ENCODE assay signal across 30 mouse cellular contexts in the genomic region with DNA sequence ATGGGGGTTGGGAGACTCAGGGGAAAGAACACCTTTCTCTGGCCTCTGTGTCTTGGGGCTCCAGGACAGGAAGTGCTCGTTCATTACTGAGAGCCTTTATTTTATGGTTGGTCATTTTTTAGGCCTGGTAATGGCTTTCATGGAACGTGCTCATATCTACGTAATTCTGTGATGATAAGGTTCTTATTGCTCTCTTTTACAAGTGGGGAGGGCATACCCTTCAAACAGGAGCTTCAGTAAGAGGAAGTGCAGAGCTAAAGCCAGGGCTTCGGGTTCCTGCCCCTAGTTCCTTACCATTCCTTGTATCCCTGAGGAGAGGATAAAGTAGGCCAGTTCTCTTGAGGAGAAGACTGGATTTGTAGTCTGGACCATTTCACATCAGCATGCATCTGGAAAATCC.
"Had no signal": no experiment of that assay in that cellular context is flagged by ENCODE, and none has a peak within 500 bp of the region (broad histone marks: within the 10 kb centered on the region; RNA-seq: fewer than 3 reads in every experiment).

No protein-coding gene starts in this region.

- H3K9me3 ChIP-seq: limb, embryonic 10.5 days; limb, embryonic 12.5 days; limb, embryonic 13.5 days; limb, embryonic 15.5 days; liver, embryonic 12.5 days; liver, embryonic 13.5 days; liver, embryonic 15.5 days; lung, embryonic 15.5 days; megakaryocyte, embryonic 14.5 days; midbrain, embryonic 10.5 days; midbrain, embryonic 12.5 days; midbrain, embryonic 13.5 days; midbrain, embryonic 15.5 days; neural tube, embryonic 12.5 days had no signal

- H3K27me3 ChIP-seq: limb, embryonic 12.5 days; limb, embryonic 13.5 days; limb, embryonic 15.5 days; liver, embryonic 12.5 days; liver, embryonic 13.5 days; liver, embryonic 15.5 days; lung, embryonic 15.5 days; midbrain, embryonic 12.5 days; midbrain, embryonic 13.5 days; midbrain, embryonic 15.5 days; neural tube, embryonic 12.5 days had no signal

- DNase-seq: left cerebral cortex, postnatal 4 days; liver; liver, embryonic 13.5 days; liver, postnatal 0 days; lung, adult 18-20 months; lung, adult 2 months; lung, embryonic 14.5 days; lung, postnatal 10 days; lung, postnatal 14 days; lung, postnatal 36 days; lung, postnatal 4 days; midbrain, embryonic 14.5 days had no signal

- ATAC-seq: liver, embryonic 12.5 days; liver, postnatal 0 days; lung, postnatal 0 days; midbrain, embryonic 13.5 days; midbrain, embryonic 15.5 days; midbrain, embryonic 16.5 days had no signal

- H3K36me3 ChIP-seq: limb, embryonic 10.5 days; limb, embryonic 12.5 days; limb, embryonic 13.5 days; limb, embryonic 15.5 days; liver, embryonic 15.5 days; lung, embryonic 15.5 days; midbrain, embryonic 10.5 days; midbrain, embryonic 12.5 days; midbrain, embryonic 13.5 days; midbrain, embryonic 15.5 days; neural tube, embryonic 12.5 days had no signal

- H3K4me3 ChIP-seq: limb, embryonic 10.5 days; limb, embryonic 12.5 days; limb, embryonic 13.5 days; limb, embryonic 15.5 days; liver, embryonic 12.5 days; liver, embryonic 13.5 days; liver, embryonic 15.5 days; lung, embryonic 15.5 days; megakaryocyte, embryonic 14.5 days; midbrain, embryonic 10.5 days; midbrain, embryonic 12.5 days; midbrain, embryonic 13.5 days; midbrain, embryonic 15.5 days; myocyte; neural tube, embryonic 12.5 days had no signal

- H3K4me1 ChIP-seq: liver, embryonic 12.5 days; liver, embryonic 13.5 days; liver, embryonic 15.5 days; lung, embryonic 15.5 days; midbrain, embryonic 10.5 days; midbrain, embryonic 12.5 days; midbrain, embryonic 13.5 days; midbrain, embryonic 15.5 days; neural tube, embryonic 12.5 days had no signal

- H3K27ac ChIP-seq: limb, embryonic 10.5 days; limb, embryonic 12.5 days; limb, embryonic 13.5 days; limb, embryonic 15.5 days; liver, embryonic 12.5 days; liver, embryonic 13.5 days; liver, embryonic 14.5 days; liver, embryonic 15.5 days; lung, embryonic 15.5 days; macrophage; midbrain, embryonic 10.5 days; midbrain, embryonic 12.5 days; midbrain, embryonic 13.5 days; midbrain, embryonic 15.5 days; neural tube, embryonic 12.5 days had no signal

- H3K9ac ChIP-seq: limb, embryonic 12.5 days; limb, embryonic 13.5 days; limb, embryonic 15.5 days; liver, embryonic 12.5 days; liver, embryonic 13.5 days; liver, embryonic 14.5 days; liver, embryonic 15.5 days; liver, postnatal 0 days; lung, embryonic 14.5 days; lung, embryonic 15.5 days; midbrain, embryonic 12.5 days; midbrain, embryonic 13.5 days; midbrain, embryonic 15.5 days; neural tube, embryonic 12.5 days had no signal
